ENCODE assay signal across 8 mouse cellular contexts in genomic region chr4:54948616-54949560, GRCm38 (mm10). TPM values are rescaled to one million over a fixed set of nuclear protein-coding genes. Genes with fewer than 3 reads are reported as not detected.
DNase-seq lines count a peak whose midpoint lies in the region; ATAC-seq and TF ChIP-seq lines count a peak whose summit lies in the region.

No protein-coding gene starts in this region.

- peaks cover 36% of the 10 kb centered on the region for H3K4me1 ChIP-seq in megakaryocyte, embryonic 14.5 days
- peaks cover 10% of the 10 kb centered on the region for H3K4me1 ChIP-seq in brown adipose tissue, adult 24 weeks (ENCODE audit: control insufficient read depth, insufficient read depth, insufficient read length, low read length)
- peaks cover 25% of the 10 kb centered on the region for H3K4me1 ChIP-seq in forebrain, embryonic 16.5 days (replicated peaks; ENCODE audit: control insufficient read depth, insufficient read depth, low read length)
- H3K4me1 ChIP-seq in intestine, embryonic 15.5 days (replicated peaks): peaks cover 17% of the 10 kb centered on the region
- H3K4me1 ChIP-seq in liver, adult 2 months (ENCODE audit: control insufficient read depth, insufficient read depth, low read length): peaks cover 2% of the 10 kb centered on the region; the same call in 1 of the 2 replicates

- no peaks in the 10 kb centered on the region for H3K79me2 ChIP-seq in liver, adult 2 months (ENCODE audit: control insufficient read depth, insufficient read depth, low read length)

- H3K36me3 ChIP-seq in megakaryocyte, embryonic 14.5 days (replicated peaks; ENCODE audit: low read length): no peaks in the 10 kb centered on the region
- H3K36me3 ChIP-seq in forebrain, embryonic 16.5 days (ENCODE audit: control insufficient read depth, insufficient read depth): no peaks in the 10 kb centered on the region
- H3K36me3 ChIP-seq in intestine, embryonic 15.5 days: no peaks in the 10 kb centered on the region
- H3K36me3 ChIP-seq in liver, adult 2 months (ENCODE audit: control insufficient read depth, insufficient read depth, low read length): no peaks in the 10 kb centered on the region

- no peak for TF ChIP-seq POLR2A in liver, adult 2 months (IDR thresholded peaks at IDR 0.05; ENCODE audit: extremely low read depth, insufficient read depth, low read length)

- no peaks in the 10 kb centered on the region for H3K9me3 ChIP-seq in megakaryocyte, embryonic 14.5 days
- no peaks in the 10 kb centered on the region for H3K9me3 ChIP-seq in forebrain, embryonic 16.5 days (ENCODE audit: control insufficient read depth, low read length)
- no peaks in the 10 kb centered on the region for H3K9me3 ChIP-seq in intestine, embryonic 15.5 days

- WGBS in forebrain, embryonic 16.5 days: under 1% methylated on average over 26 of the region's 32 CpGs
- WGBS in intestine, embryonic 15.5 days: 0% methylated on average over 31 of the region's 32 CpGs
- 2% methylated on average over 32 of the region's 32 CpGs for WGBS in liver, adult 2 months

- peaks cover 63% of the 10 kb centered on the region for H3K27me3 ChIP-seq in megakaryocyte, embryonic 14.5 days (replicated peaks)
- no peaks in the 10 kb centered on the region for H3K27me3 ChIP-seq in forebrain, embryonic 16.5 days (replicated peaks; ENCODE audit: control insufficient read depth, insufficient read depth, low read length)
- no peaks in the 10 kb centered on the region for H3K27me3 ChIP-seq in intestine, embryonic 15.5 days (replicated peaks)
- H3K27me3 ChIP-seq in liver, adult 2 months (ENCODE audit: control insufficient read depth, insufficient read depth, low read length): peaks cover 6% of the 10 kb centered on the region; the same call in 1 of the 2 replicates

- no peak for ATAC-seq in megakaryocyte, adult 5-6 weeks (ENCODE audit: poor library complexity, severe bottlenecking)
- peak; percentile 48 for ATAC-seq in forebrain, embryonic 16.5 days
- ATAC-seq in intestine, embryonic 15.5 days: peak; percentile 53

- H3K4me3 ChIP-seq in megakaryocyte, embryonic 14.5 days (replicated peaks): peak overlapping the region; percentile 92
- peak overlapping the region; percentile 70 for H3K4me3 ChIP-seq in brown adipose tissue, adult 24 weeks (ENCODE audit: insufficient read depth, low read depth, low read length)
- H3K4me3 ChIP-seq in forebrain, embryonic 16.5 days (replicated peaks; ENCODE audit: low read length): peak overlapping the region; percentile 90
- H3K4me3 ChIP-seq in intestine, embryonic 15.5 days (replicated peaks): peak overlapping the region; percentile 66
- peak overlapping the region; percentile 59 for H3K4me3 ChIP-seq in liver, adult 2 months (ENCODE audit: insufficient read depth, low read depth, low read length)

- peak overlapping the region; percentile 70 for H3K4me2 ChIP-seq in forebrain, embryonic 16.5 days (ENCODE audit: low read length)
- peak overlapping the region; percentile 93 for H3K4me2 ChIP-seq in intestine, embryonic 15.5 days (replicated peaks)

- DNase-seq in liver, adult 2 months (ENCODE audit: extremely low read depth, low read depth, low spot score): no peak
- peak; percentile 75 for DNase-seq in retina, embryonic 14.5 days (ENCODE audit: low spot score)
- no peak for DNase-seq in frontal cortex, postnatal 25 days (ENCODE audit: low spot score in 2 of 2)

- TF ChIP-seq CTCF in liver, adult 2 months (IDR thresholded peaks at IDR 0.05; ENCODE audit: low read depth, low read length): no peak

- H3K9ac ChIP-seq in forebrain, embryonic 16.5 days (replicated peaks; ENCODE audit: low read depth, low read length): peak overlapping the region; percentile 86
- peak overlapping the region; percentile 84 for H3K9ac ChIP-seq in intestine, embryonic 15.5 days
- peak overlapping the region; percentile 52; the same call in 1 of the 2 replicates for H3K9ac ChIP-seq in liver, adult 2 months (ENCODE audit: low read depth, low read length)

- H3K27ac ChIP-seq in brown adipose tissue, adult 24 weeks (replicated peaks; ENCODE audit: low read depth, low read length): peak overlapping the region; percentile 27
- peak overlapping the region; percentile 98 for H3K27ac ChIP-seq in forebrain, embryonic 16.5 days (ENCODE audit: low read length)
- peak overlapping the region; percentile 96 for H3K27ac ChIP-seq in intestine, embryonic 15.5 days
- no peak overlapping the region for H3K27ac ChIP-seq in liver, adult 2 months (replicated peaks; ENCODE audit: insufficient read depth, low read depth, low read length)

RNA-seq across cellular contexts. Expression of gene Zfp462, which starts 4.0 kb away (rescaled TPM):
- 0.06 and 0.25 TPM in 2 replicates for polyA plus RNA-seq in megakaryocyte, embryonic 14.5 days (2012; ENCODE audit: insufficient read depth, low replicate concordance)
- total RNA-seq in megakaryocyte, adult 5-6 weeks (2015): 0.04 TPM in 1 of 2 replicates, not detected in the other
- total RNA-seq in megakaryocyte, adult 5-6 weeks (2017): not detected in 2 replicates
- 0.50 and 2.1 TPM in 2 replicates for polyA plus RNA-seq in brown adipose tissue, adult 24 weeks (2012; ENCODE audit: insufficient read depth, insufficient read length, missing spikeins)
- polyA plus RNA-seq in forebrain, embryonic 16.5 days (2015; fragmentation: Nextera tagmentation; extraction: Ambion mirVana): 20.5 and 22.2 TPM in 2 replicates
- 2.8 and 3.2 TPM in 2 replicates for polyA plus RNA-seq in intestine, embryonic 15.5 days (2015; fragmentation: Nextera tagmentation; extraction: Ambion mirVana)
- 0.18 and 0.27 TPM in 2 replicates for total RNA-seq in liver, adult 2 months (2014; rRNA removed)
- 0.22 and 0.41 TPM in 2 replicates for polyA plus RNA-seq in liver, adult 2 months (2012; rRNA removed)
